Mouse (Mus musculus) testis, adult 2 months (tissue): ENCODE measurements around the gene Arg1. TPM values are rescaled to one million over a fixed set of nuclear protein-coding genes. Genes with fewer than 3 reads are reported as not detected.

ENCODE experiments used
- H3K27ac ChIP-seq: fragments of 200-500 bp; 2 replicates; pipeline ENCODE4 v1.5.1; 2012; ENCODE audit warnings: low read depth, low read length; ENCODE audit not compliant: control insufficient read depth, insufficient read depth
- H3K27me3 ChIP-seq: fragments of 200-500 bp; 2 replicates; pipeline ENCODE4 v1.6.1; 2012; ENCODE audit warnings: mild to moderate bottlenecking, low read length, moderate library complexity; ENCODE audit not compliant: control insufficient read depth, insufficient read depth
- H3K36me3 ChIP-seq: fragments of 200-500 bp; 2 replicates; pipeline ENCODE4 v1.6.1; 2012; ENCODE audit warnings: mild to moderate bottlenecking, low read length; ENCODE audit not compliant: control insufficient read depth, insufficient read depth
- H3K4me1 ChIP-seq: fragments of 200-500 bp; 2 replicates; pipeline ENCODE4 v1.6.1; 2012; ENCODE audit warnings: low read length; ENCODE audit not compliant: control insufficient read depth, insufficient read depth
- H3K4me3 ChIP-seq: fragments of 200-500 bp; 2 replicates; pipeline ENCODE4 v1.5.1; 2012; ENCODE audit warnings: low read depth, mild to moderate bottlenecking, low read length, moderate library complexity, mixed read lengths; ENCODE audit not compliant: control insufficient read depth
- CTCF ChIP-seq: fragments of 200-500 bp; IDR thresholded peaks from 2 replicates; pipeline ENCODE4 v1.5.1; 2012; ENCODE audit warnings: low read depth, mild to moderate bottlenecking, inconsistent platforms, low read length, moderate library complexity; ENCODE audit not compliant: control insufficient read depth, insufficient read depth, insufficient replicate concordance
- POLR2A ChIP-seq: fragments of 200-500 bp; IDR thresholded peaks from 2 replicates; pipeline ENCODE4 v1.6.1; 2012; ENCODE audit warnings: low read depth, mild to moderate bottlenecking, inconsistent platforms, low read length, moderate library complexity; ENCODE audit not compliant: control insufficient read depth
- polyA plus RNA-seq: library from polyadenylated mRNA; depleted of rRNA; stranded (reverse); fragments of >200 nt; gene quantifications from 2 replicates; pipeline ENCODE4 v1.2.3, GENCODE M21; 2012

The Arg1 gene
- polyA plus RNA-seq, 1 experiment = 0.12 TPM

DNA sequence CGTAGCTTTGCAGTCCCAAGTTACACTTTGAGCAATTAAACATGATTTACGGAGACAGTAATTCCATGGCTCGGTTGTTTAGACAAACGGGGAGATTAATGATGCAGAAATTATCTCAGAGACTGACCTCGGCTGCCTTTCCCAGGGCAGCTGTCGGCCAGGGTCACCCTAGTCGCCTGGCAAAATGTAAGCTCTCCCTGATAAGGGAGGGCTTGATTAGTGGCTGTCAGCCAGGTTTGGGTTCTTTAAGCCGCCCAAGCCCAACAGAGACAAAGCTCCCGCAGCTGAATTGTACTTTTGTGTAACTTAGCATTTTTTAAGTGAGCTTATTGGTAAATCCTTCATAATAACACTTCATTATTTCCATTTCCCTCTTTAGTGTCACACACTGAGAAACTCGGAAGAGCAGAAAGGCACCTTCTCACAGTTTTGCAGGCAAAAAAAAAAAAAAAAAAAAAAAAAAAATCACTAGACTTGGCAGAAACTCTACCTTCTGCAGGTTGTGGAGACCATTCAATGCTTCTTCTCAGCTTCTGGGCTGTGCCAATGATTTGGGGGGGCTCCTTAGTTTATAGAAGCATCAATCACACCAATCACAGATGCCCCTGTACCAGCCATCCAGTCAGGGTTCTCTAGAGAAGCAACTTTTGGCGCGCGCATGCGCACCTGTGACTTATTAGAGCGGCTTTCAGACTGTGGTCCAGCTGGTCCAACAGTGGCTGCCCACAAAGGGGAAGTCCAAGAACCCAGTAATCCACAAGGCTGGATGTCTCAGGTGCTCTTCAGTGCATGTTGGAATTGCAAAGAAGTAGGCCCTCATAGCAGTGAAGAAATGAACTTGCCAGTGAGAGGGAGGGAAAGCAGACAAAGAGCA is 32.0 kb upstream of the Arg1 start:
- H3K36me3 ChIP-seq = no peaks in the 10 kb centered on the region
- no peaks in the 10 kb centered on the region for H3K27me3 ChIP-seq
- TF ChIP-seq POLR2A (no peak), CTCF (no peak)
- 0 out of 2 replicates have a peak, but pooled peaks cover 8% of the 10 kb centered on the region for H3K4me1 ChIP-seq
- no peak overlapping the region for H3K27ac ChIP-seq
- H3K4me3 ChIP-seq = no peak overlapping the region

DNA sequence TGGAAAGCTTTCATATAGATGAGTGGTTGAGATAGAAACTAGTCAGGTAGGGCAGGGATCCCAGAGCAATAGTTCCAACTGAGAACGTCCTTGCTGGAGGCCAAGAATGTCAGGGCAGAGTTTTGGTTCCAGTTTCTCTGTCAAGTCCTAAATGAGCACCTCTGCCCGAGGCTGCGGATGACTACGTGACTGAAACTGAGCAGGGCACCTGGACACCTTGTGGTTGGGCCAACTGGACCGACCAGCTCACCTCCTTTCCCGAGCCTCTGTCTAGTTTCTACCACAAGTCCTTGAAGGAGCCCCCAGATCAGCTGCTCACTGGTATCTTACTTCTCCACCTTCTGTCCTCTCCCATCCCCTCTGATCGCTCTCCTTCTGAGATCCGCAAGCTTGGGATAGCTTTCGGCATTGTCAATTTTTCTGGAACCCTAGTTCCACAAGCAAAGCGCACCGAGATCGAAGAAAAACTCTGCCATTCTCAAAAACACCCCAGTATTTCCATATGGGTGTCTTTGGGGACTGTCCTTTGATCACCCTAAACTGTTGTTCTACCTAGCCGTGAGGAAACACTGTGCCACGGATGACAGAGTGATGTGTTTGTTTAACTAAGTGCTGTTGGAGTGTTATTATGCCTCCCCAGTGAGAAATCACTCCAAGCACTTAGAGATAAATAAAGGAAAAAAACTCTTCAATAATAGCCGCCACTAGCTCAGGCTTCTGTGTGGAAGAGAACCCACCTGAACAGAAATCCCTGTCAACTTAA is 31.2 kb upstream of the Arg1 start:
- Histone ChIP-seq H3K4me1 (0 out of 2 replicates have a peak, but pooled peaks cover 8% of the 10 kb centered on the region), H3K27ac (peak overlapping the region; percentile 17; the same call in 1 of the 2 replicates), H3K27me3 (no peaks in the 10 kb centered on the region), H3K36me3 (no peaks in the 10 kb centered on the region), H3K4me3 (no peak overlapping the region)
- TF ChIP-seq CTCF (no peak), POLR2A (no peak)

DNA sequence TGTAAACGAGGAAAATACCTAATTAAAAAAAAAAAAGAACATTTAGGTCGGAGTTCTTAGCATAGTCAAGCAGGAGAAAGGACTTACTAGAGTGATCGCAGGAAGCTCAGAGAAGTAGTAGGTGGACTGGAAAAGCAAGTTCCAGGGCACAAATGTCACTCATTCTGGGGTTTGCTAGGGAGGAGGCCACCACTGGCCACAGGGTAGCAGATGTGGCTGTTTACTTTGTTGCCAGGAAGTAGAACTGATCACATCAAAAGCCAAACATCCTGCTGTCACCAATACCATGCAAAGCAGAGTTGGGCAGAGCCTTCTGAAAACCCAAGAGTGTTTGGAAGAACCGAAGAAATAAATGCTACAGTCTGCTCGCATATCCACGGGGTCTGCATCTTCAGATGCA is 26.6 kb upstream of the Arg1 start:
- Histone ChIP-seq H3K27ac (no peak overlapping the region), H3K4me3 (no peak overlapping the region), H3K27me3 (no peaks in the 10 kb centered on the region), H3K36me3 (no peaks in the 10 kb centered on the region), H3K4me1 (0 out of 2 replicates have a peak, but pooled peaks cover 6% of the 10 kb centered on the region)
- TF ChIP-seq CTCF (no peak), POLR2A (no peak)

DNA sequence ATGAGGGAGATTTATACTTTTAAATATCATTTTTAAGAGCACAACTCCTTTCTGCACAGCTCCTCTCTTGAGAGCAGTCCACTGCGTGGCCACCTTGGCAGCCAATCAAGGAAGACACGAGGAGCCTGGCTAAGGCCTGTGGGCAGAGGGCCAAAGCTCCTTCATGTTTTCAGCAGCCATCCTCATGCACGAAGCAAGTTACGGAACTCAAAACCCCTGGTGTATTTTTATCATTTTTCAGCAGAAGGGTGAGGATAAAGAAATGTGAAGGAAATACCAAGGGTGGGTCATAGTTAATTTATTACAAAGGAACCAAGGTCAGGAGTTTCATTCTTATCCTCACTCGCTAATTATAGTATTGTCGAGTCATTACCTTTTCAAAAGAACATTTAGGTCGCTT is 25.3 kb upstream of the Arg1 start:
- H3K27me3 ChIP-seq = no peaks in the 10 kb centered on the region
- H3K4me3 ChIP-seq = no peak overlapping the region
- no peaks in the 10 kb centered on the region for H3K36me3 ChIP-seq
- TF ChIP-seq POLR2A (no peak), CTCF (no peak)
- no peak overlapping the region for H3K27ac ChIP-seq
- H3K4me1 ChIP-seq = no peaks in the 10 kb centered on the region

DNA sequence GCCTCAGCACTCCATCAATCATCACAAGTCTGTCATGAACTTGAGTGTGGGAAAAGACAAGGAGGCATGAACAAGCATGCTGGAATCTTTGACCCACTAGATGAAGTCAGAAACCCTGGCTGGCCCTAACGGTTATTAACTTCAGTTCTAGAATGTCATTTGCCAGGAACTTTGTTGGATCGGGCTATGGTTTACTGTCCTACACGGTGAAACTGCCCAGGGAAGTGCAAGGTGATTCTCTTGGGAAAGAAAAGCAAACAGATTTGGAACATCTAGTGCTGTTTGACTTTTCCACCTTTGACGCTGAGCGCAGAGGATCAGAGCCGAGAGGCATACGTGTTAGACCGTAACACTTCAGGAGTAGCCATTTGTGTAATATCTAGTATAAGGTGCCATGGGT is 24.3 kb upstream of the Arg1 start:
- no peaks in the 10 kb centered on the region for H3K36me3 ChIP-seq
- TF ChIP-seq POLR2A (no peak), CTCF (no peak)
- H3K4me1 ChIP-seq = no peaks in the 10 kb centered on the region

DNA sequence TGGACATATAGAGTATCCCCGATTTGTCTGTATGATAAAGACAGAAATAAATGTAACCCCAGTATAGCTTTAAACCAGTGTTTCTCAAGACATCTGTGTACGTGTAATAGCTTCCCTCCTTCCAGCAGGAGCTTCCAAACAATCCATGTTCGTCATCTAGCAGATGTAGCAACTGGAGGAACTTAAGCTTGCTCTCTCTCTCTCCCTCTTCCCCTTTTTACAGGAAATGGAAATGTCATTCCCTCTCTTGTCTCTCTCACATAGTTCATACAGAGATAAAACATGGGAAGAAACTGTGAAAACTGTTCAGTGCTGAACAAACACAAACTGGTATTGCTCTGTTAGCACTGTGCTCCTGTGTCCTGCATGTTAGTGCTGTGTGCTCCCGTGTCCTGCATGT is 22.9 kb upstream of the Arg1 start:
- H3K4me3 ChIP-seq = no peak overlapping the region
- TF ChIP-seq CTCF (no peak), POLR2A (no peak)
- no peaks in the 10 kb centered on the region for H3K4me1 ChIP-seq
- H3K27me3 ChIP-seq = no peaks in the 10 kb centered on the region
- H3K27ac ChIP-seq = no peak overlapping the region
- H3K36me3 ChIP-seq = no peaks in the 10 kb centered on the region

More for the DNA sequence above, 24.3 kb upstream of the Arg1 start:
- Histone ChIP-seq H3K27ac (no peak overlapping the region), H3K27me3 (no peaks in the 10 kb centered on the region), H3K4me3 (no peak overlapping the region)

DNA sequence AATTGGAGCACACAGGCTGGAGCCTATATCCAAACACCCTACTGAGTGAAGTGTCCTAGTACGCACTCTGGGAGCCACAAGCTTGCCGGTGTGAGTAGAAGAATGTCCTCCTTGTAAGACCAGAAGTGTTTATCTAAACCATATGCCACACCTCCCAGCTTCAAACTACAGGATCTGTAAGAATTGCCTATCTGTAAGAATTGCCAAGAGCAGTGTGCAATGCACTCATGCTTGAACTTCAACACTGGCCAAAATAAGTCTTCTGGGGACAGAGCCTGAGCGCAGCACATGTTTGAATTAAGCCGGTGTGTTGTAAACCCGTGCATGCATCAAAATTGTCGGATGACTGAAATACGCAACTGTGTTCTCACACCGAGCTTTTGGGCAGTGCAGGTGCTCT is 21.0 kb upstream of the Arg1 start:
- Histone ChIP-seq H3K27me3 (no peaks in the 10 kb centered on the region), H3K27ac (no peak overlapping the region), H3K36me3 (no peaks in the 10 kb centered on the region), H3K4me3 (no peak overlapping the region), H3K4me1 (no peaks in the 10 kb centered on the region)
- TF ChIP-seq CTCF (no peak), POLR2A (no peak)
